Mouse (Mus musculus) cerebellum, postnatal 4 days (tissue): ENCODE results near the gene Mcpt2.
"Not testable (repeated sequence)": the region's sequence is repeated elsewhere in the genome, so short reads cannot be mapped to it uniquely, and the experiment has no call there.

Source experiments
- DNase-seq, 2 experiments: peaks; one replicate each; pipeline ENCODE4 v3.0.0; 2022; ENCODE audit warnings: low spot score in 2 of 2, mixed read lengths in 1 of 2

Gene Mcpt2

GRCm38 (mm10) chr14:56041792-56042191 is at the start of gene Mcpt2:
Mcpt2 (plus strand) TSS chr14:56042041.
- not testable (repeated sequence) for DNase-seq

- DNase-seq: no peak
Measured at GRCm38 (mm10) chr14:56013147-56013546, 28.7 kb upstream of the Mcpt2 start.

- no peak for DNase-seq
Measured at GRCm38 (mm10) chr14:56013924-56014323, 27.9 kb upstream of the Mcpt2 start.

- not testable (repeated sequence) for DNase-seq
Measured at GRCm38 (mm10) chr14:56017671-56018070, 24.2 kb upstream of the Mcpt2 start, which contains the start of gene Mcpt1. Mcpt1 (plus strand) TSS chr14:56017971.

- no peak for DNase-seq
Measured at GRCm38 (mm10) chr14:56019446-56019845, 22.4 kb upstream of the Mcpt2 start.

- not testable (repeated sequence) for DNase-seq
Measured at GRCm38 (mm10) chr14:56021305-56021704, 20.5 kb upstream of the Mcpt2 start.

GRCm38 (mm10) chr14:56030395-56030794 is 11.4 kb upstream of the Mcpt2 start, which contains the start of gene Mcpt9:
Mcpt9 (minus strand) TSS chr14:56030495.
- not testable (repeated sequence) for DNase-seq

- no peak for DNase-seq
Measured at GRCm38 (mm10) chr14:56034433-56034832, 7.4 kb upstream of the Mcpt2 start.

GRCm38 (mm10) chr14:56055408-56055807 is 13.6 kb downstream of the Mcpt2 start:
- DNase-seq: no peak

GRCm38 (mm10) chr14:56057722-56058121 is 15.9 kb downstream of the Mcpt2 start:
- no peak for DNase-seq

- DNase-seq: not testable (repeated sequence)
Measured at GRCm38 (mm10) chr14:56062213-56062612, 20.4 kb downstream of the Mcpt2 start, which contains the start of gene Mcpt4. Mcpt4 (minus strand) TSS chr14:56062313.

- DNase-seq: no peak
Measured at GRCm38 (mm10) chr14:56082016-56082415, 40.2 kb downstream of the Mcpt2 start.

- DNase-seq: no peak
Measured at GRCm38 (mm10) chr14:56085167-56085566, 43.3 kb downstream of the Mcpt2 start, which contains the start of gene Mcpt8. Mcpt8 (minus strand) TSS chr14:56085273.

GRCm38 (mm10) chr14:56086711-56087110 is 44.9 kb downstream of the Mcpt2 start:
- no peak for DNase-seq

- no peak for DNase-seq
Measured at GRCm38 (mm10) chr14:56093353-56093752, 51.5 kb downstream of the Mcpt2 start.
